Mouse (Mus musculus) c-Kit-negative CD71-positive TER-119-positive erythroid progenitor cells, embryonic 14.5 days (primary cell): Measurements from ENCODE around the gene Slc38a7.
A peak's percentile ranks its signal among the peaks of the same experiment; 100 is the strongest.
"Not testable (repeated sequence)": the region's sequence is repeated elsewhere in the genome, so short reads cannot be mapped to it uniquely, and the experiment has no call there.

Experiments used
- DNase-seq: peaks from one replicate; pipeline ENCODE4 v3.0.0-alpha.2; 2013; ENCODE audit warnings: low read depth, low spot score

The Slc38a7 gene

GRCm38 (mm10) chr8:95850326-95850725, 3.0 kb downstream of the Slc38a7 start:
- no peak for DNase-seq

DNA sequence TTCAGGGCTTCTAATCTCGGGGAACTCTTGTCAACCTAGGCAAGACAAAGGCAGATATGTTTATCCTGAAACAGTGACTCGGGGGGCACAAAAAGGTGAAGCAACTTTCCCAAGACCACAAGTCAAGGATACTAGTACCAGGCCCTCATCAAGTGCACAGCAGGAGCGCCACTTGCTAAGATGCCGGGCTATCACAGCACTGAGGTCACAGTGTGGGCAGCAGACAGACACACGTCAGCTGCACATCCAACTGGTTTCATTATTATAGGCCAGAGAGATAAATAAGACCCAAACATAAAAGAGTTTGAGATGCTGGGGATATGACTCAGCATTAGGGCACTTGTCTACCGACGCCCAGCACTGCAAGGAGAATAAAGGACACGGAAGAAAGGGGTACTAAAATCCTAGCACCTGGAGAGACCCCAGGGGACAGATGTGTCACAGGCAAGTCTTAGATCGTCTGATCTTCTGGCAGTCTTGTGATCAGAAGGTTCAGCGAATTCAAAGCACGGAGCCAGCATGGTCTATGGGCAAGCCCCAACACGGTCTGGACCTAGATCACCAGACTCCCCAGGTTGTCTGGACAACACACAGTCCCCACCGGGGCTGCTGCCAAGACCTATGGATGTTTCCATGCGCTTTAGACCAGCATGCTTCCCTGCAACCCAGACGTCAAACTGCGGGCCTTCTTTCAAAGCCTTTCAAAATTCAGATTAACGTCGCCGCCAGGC, 4.4 kb downstream of the Slc38a7 start:
- no peak for DNase-seq

GRCm38 (mm10) chr8:95848061-95848551, 5.2 kb downstream of the Slc38a7 start:
- DNase-seq: no peak

GRCm38 (mm10) chr8:95845026-95845425, 8.3 kb downstream of the Slc38a7 start:
- no peak for DNase-seq

DNA sequence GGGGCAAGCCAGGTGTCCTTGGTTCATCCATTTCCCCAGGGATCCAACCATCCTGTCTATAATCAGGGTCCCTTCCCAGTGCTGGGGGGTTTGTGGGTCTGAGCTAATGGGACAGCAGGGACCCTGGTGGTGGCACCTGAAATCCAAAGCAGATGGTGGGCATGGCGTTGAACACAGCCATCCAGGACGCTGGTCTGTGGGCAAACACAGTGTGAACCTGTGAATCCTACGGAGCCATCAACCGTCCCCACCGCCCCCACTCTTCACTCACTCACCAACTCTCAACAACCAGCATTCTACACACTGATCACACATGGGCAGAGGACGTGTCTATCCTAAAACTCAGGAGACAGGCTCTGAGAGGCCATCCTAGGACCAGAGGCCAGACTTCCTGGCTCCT, 9.4 kb downstream of the Slc38a7 start:
- no peak for DNase-seq

DNA sequence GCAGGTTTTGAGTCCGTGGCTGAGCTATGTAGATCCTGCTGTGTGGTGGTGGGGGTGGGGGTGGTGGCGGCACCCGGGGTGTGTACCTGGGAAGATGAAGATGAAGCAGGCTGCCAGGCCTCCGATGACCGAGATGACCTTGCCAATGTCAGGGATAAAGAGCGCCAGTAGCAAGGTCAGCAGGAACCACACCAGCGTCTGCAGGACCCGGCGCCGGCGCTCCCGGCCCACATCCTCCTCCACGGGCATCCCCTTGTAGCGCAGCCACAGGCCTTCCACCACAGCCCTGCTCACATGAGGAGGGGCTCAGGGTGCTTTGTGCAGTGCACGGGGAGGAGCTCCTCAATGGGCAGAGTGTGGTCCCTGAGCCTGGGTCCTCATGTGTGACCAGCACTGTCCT, 11.9 kb downstream of the Slc38a7 start:
- DNase-seq: no peak

- no peak for DNase-seq
Observed at GRCm38 (mm10) chr8:95839289-95839688, 14.1 kb downstream of the Slc38a7 start.

GRCm38 (mm10) chr8:95837266-95837665, 16.1 kb downstream of the Slc38a7 start:
- no peak for DNase-seq

DNA sequence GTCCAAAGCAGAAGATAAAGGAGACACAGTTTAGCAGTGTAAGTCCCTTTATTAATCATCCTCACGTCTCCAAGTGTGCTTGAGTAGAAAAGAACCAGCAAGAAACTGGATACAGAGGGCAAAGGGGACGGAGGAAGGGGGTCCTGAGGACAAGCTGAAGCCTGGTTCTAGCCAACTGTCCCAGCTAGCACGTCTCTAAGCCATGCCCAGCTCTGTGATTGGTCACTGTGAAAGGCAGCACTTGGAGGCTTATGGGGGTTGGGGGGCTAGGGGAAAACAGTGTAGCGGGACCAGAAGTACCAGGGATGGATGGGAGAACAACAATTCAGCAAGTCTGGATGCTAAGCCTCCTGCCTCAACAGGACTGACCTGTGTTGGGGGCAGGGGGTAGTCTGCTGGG, 17.4 kb downstream of the Slc38a7 start:
- no peak for DNase-seq

GRCm38 (mm10) chr8:95833435-95833984, 19.8 kb downstream of the Slc38a7 start:
- no peak for DNase-seq

DNA sequence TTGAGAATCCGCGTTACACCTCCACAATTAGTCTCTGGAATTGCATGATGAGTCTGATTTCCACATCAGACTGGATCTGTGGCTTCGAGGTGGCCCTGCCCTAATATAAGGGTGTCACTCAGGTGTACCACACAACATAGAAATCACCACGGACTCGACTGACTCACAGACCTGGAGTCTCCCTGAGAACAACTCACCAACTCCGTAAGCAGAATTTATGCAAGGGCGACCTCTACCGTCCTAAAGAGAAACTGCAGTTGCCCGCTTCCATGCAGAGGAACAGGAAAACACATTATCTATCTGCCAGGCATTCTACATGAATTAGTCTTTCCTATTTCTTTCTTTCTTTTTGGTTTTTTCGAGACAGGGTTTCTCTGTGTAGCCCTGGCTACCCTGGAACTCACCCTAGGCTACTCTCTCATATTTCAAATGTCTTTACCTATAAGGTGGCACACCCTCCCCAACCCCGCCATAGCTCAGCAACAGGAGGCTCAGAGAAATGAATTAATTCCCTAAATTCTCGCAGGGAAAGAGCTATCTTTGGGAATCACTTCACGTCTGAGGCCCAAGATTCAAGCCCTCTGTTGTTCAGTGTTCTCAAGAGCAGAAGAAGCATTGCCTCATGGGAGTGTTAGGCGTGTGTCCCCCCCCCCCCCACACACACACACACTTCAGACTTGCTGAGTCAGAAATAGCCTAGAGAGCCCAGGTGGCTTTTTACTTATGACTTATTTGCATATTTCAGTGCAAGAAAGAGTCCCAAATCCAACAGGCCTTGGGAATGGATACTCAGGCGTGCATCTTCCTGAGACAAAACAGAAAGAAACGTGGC, 20.5 kb downstream of the Slc38a7 start:
- peak; percentile 76 for DNase-seq

DNA sequence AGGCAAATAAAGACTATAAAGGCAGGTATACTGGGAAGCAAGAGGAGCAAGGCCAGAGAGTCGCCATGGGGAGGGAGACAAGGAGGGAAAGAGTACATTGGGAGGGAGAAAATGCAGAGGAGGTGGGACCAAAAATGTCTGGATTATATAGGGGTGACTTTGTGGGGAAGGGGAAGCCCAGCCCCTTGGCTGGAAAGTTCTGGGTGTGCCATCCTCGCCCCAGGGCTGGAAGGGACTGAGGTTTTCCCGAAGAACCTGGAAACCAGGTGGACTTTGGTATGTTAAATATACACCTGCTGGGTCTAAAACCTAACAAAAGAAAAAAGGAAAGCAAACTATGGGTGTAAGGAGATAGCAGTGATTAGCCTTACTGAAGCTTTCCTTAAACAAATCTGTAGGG, 23.2 kb downstream of the Slc38a7 start:
- DNase-seq: no peak

GRCm38 (mm10) chr8:95825162-95825561, 28.2 kb downstream of the Slc38a7 start, which contains the start of gene Sap18b:
TSS of gene Sap18b (plus strand) at chr8:95825346.
- not testable (repeated sequence) for DNase-seq

DNA sequence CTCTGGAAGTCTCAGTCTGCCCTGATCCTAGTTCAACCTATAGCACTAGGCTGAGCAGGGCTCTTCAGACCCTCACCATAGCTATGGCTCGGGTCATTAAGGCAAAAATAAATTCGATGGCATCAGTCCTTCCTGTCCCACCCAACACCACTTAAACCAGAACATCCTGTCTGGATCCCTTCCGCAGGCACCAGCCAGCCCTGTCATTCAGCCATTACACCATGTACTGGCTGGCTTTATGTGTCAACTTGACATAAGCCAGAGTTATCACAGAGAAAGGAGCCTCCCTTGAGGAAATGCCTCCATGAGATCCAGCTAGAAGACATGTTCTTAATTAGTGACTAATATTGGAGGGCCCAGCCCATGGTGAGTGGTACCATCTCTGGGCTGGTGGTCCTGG, 30.6 kb downstream of the Slc38a7 start:
- DNase-seq: no peak

DNA sequence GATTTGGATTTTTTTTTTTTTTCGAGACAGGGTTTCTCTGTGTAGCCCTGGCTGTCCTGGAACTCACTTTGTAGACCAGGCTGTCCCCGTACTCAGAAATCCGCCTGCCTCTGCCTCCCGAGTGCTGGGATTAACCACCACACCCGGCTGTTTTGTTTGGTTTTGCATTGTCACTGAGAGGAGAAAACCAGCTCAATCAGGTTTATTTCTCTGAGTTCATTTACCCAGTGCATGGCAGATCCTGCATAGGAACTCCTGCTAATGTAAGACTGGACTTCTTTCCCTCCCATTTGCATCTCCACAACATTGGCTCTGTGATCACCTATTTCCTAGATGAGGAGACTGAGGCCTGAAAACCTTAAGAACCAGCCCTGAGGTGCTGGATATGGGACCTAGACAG, 31.2 kb downstream of the Slc38a7 start:
- no peak for DNase-seq

DNA sequence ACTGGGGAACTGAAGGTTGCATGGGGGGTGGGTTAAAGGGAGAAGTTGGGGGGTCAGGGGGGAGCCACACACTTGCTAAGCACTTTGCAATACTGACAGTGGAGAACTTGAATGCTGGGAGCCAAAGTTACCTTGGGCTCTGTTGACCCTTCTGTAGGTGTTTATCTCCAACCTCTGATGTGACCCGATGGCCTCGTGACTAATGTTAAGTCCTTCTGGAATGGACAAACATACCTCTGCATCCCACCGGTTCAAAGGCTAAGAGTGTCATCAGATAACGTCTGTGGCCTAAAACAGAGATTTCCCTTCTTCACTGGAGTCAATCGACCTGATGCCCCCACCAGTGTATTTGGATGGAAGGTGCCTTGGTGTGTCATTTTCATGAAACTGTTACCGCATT, 32.1 kb downstream of the Slc38a7 start:
- DNase-seq: no peak

DNA sequence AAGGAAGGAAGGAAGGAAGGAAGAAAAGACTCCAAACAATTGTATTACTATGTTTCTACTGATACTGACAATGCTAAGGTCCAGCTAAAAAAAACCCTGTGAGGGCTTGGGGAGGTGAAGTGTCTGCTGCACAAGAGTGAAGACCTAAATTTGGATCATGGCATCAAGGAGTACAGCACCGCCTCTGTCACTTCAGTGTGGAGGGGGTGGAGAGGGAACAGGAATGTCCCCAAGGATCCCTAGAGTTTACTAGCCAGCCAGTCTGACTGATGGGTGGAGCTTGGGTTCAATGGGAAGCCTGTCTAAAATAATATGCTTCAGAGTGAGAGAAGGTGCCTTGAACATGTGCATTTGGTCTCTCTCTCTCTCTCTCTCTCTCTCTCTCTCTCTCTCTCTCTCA, 35.1 kb downstream of the Slc38a7 start:
- no peak for DNase-seq

DNA sequence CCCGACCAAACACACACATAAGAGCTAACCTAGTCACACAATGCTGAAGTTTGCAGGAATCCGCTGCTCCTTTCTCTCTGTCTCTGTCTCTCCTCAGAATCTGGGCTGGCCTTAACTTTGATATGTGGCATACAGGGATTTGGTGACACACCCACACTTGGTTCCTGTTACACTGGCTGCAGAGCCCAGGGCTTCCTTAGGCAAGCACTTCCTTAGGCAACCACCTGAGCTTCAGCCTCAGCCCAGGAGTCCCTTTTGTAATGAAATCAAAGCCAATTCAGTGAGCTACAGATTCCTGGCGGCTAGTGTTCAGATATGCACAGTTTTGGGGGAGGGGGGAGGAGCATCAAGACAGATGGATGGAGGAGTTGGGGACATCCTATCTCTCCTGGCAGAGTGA, 35.7 kb downstream of the Slc38a7 start:
- DNase-seq: no peak

DNA sequence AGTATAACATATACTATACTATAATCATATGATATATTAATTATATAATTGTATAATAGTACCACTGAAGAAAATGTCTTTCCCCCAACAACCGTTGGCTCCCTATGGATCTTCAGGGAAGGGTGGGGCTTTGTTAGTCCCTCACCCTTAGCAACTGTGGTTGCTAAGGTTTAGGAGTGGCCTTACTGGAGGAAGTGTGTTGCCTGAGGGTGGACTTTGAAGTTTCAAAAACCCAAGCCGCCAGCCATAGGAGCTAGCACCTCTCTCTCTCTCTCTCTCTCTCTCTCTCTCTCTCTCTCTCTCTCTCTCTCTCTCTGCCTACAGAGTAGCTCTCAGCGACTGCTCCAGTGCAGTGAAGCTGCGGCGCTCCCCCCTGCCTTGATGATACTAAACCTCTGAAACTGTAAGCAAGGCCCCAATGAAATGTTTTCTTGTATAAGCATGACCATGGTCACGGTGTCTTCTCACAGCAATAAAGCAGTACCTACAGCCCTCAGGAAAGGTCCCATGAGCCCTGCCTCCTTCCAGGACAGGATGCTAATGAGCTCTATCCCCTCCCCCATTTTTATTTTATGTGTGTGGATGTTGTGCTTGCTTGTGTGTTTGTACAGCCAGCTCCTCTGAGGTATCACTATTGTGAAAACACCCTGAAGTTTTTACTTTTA, 37.2 kb downstream of the Slc38a7 start:
- no peak for DNase-seq

- no peak for DNase-seq
Observed at GRCm38 (mm10) chr8:95810184-95810591, 43.2 kb downstream of the Slc38a7 start.

- no peak for DNase-seq
Observed at GRCm38 (mm10) chr8:95809116-95809515, 44.2 kb downstream of the Slc38a7 start.

DNA sequence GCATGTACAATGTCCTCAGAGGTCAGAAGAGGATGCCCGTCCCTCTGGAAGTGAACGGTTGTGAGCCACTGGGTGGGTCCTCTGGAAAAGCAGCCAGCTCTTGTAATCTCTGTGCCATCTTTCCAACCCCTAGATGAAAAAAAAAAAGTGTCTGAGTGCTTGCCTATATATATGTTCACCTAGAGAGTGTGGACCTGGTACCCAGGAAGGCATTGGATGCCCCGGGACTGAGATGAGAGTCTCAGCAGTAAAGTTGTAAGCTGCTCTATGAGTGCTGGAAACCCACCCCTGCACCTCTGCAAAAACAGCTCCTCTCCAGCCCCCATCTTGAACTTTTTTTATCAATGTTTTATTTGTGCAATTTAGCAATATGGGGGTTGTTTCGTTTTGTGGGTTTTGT, 44.7 kb downstream of the Slc38a7 start:
- DNase-seq: no peak
